Mouse (Mus musculus) C2C12 (cell line): ENCODE results near the gene Gcn1l1. TPM values are rescaled to one million over a fixed set of nuclear protein-coding genes. Genes with fewer than 3 reads are reported as not detected.

Source experiments
- H3K27me3 ChIP-seq: one replicate; pipeline ENCODE4 v1.6.1; 2011; ENCODE audit not compliant: control insufficient read depth, insufficient read depth, insufficient read length
- H3K36me3 ChIP-seq: one replicate; pipeline ENCODE4 v1.6.1; 2011; ENCODE audit not compliant: control insufficient read depth, insufficient read depth
- H3K4me3 ChIP-seq: one replicate; pipeline ENCODE4 v1.5.1; 2011; ENCODE audit warnings: mild to moderate bottlenecking, control low read depth; ENCODE audit not compliant: poor library complexity, insufficient read depth, severe bottlenecking
- H3K79me2 ChIP-seq: one replicate; pipeline ENCODE4 v1.6.1; 2011; ENCODE audit not compliant: control insufficient read depth, insufficient read depth
- H3K79me3 ChIP-seq: one replicate; pipeline ENCODE4 v1.6.1; 2011; ENCODE audit warnings: low read depth, control low read depth
- H3ac ChIP-seq: one replicate; pipeline ENCODE3; 2011; ENCODE audit warnings: low read depth; ENCODE audit not compliant: control insufficient read depth, insufficient read length
- CEBPB ChIP-seq: IDR thresholded peaks from one replicate; pipeline ENCODE4 v1.6.1; 2011; ENCODE audit warnings: low read depth, mild to moderate bottlenecking, control low read depth, moderate library complexity
- CTCF ChIP-seq: IDR thresholded peaks from one replicate; pipeline ENCODE4 v1.5.1; 2011; ENCODE audit not compliant: control insufficient read depth, insufficient read depth, insufficient read length
- FOSL1 ChIP-seq: IDR thresholded peaks from one replicate; pipeline ENCODE4 v1.8.0; 2011; ENCODE audit warnings: mild to moderate bottlenecking, low read length; ENCODE audit not compliant: poor library complexity, insufficient read depth, severe bottlenecking
- MAX ChIP-seq: IDR thresholded peaks from one replicate; pipeline ENCODE4 v1.6.1; 2011; ENCODE audit warnings: mild to moderate bottlenecking, control low read depth
- MYOD1 ChIP-seq: IDR thresholded peaks from one replicate; pipeline ENCODE4 v1.6.1; 2011; ENCODE audit warnings: low read depth; ENCODE audit not compliant: control insufficient read depth, insufficient read length
- MYOG ChIP-seq: IDR thresholded peaks from one replicate; pipeline ENCODE4 v1.6.1; 2011; ENCODE audit not compliant: control insufficient read depth, insufficient read length; ENCODE audit errors: extremely low read depth
- USF1 ChIP-seq: IDR thresholded peaks from one replicate; pipeline ENCODE4 v1.6.1; 2011; ENCODE audit warnings: low read depth, mild to moderate bottlenecking, control low read depth, moderate library complexity
- polyA plus RNA-seq: library from polyadenylated mRNA; unstranded; fragments of >200 nt; fragmentation: generic; extraction: Trizol; gene quantifications from one replicate; pipeline ENCODE4 v1.2.1, GENCODE M21; 2012; ENCODE audit warnings: missing spikeins

The Gcn1l1 gene
- polyA plus RNA-seq, 1 experiment = 46.2 TPM

DNA sequence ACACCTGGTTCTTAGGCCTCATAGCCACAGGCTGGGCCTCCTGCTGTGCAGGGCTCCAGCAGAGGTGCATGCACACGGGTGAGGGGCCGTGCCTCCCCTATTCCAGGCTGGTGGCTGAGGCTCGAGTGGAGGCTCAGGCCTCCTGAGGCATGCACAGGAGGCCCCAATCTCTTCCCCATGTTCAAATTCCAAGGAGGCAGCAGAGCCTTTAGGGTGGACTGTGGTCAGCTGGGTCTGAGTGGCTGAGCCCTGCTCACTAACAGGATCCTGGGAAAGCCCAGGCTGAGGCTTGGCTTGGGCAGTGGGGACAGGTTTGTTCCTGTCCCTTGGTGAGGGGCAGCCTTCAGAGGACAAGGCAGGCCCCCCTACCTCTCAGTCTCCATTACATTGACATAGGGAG lies 83.8 kb downstream of the Gcn1l1 start:
- no peak overlapping the region for H3K4me3 ChIP-seq
- no peaks in the 10 kb centered on the region for H3K79me2 ChIP-seq
- peaks cover 27% of the 10 kb centered on the region for H3K36me3 ChIP-seq

DNA sequence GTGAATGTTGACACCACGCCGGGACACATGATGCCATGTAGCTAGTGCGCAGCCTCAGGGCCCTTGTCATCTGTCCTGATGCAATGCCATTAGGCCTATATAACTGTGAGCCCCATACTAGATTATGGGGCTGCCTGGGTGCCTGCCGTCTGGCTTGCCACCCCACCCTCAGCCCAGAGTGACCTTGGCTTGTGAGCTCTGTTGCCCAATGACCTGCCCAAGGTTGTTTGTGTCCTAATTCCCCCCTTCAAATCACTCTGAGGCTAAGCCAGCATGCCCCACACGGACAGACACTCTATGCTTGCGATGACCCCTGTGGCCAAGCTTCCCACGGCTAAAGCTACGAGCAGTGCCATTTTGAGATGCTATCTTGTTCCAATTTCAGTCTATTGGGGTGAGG lies 84.6 kb downstream of the Gcn1l1 start:
- Histone ChIP-seq H3K36me3 (peaks cover 23% of the 10 kb centered on the region), H3K79me3 (no peaks in the 10 kb centered on the region), H3ac (no peak overlapping the region), H3K79me2 (no peaks in the 10 kb centered on the region), H3K27me3 (no peaks in the 10 kb centered on the region), H3K4me3 (no peak overlapping the region)
- TF ChIP-seq MYOG = no peak
- no peak for TF ChIP-seq MAX
- no peak for TF ChIP-seq CTCF
- no peak for TF ChIP-seq CEBPB
- no peak for TF ChIP-seq USF1
- no peak for TF ChIP-seq FOSL1
- TF ChIP-seq MYOD1 = no peak

More for the DNA sequence above, 83.8 kb downstream of the Gcn1l1 start:
- H3ac ChIP-seq = no peak overlapping the region
- no peak for TF ChIP-seq MYOG
- no peak for TF ChIP-seq FOSL1
- no peak for TF ChIP-seq MAX
- no peak for TF ChIP-seq USF1
- TF ChIP-seq MYOD1 = no peak
- TF ChIP-seq CEBPB = no peak
- no peak for TF ChIP-seq CTCF
- H3K27me3 ChIP-seq = no peaks in the 10 kb centered on the region
- no peaks in the 10 kb centered on the region for H3K79me3 ChIP-seq

DNA sequence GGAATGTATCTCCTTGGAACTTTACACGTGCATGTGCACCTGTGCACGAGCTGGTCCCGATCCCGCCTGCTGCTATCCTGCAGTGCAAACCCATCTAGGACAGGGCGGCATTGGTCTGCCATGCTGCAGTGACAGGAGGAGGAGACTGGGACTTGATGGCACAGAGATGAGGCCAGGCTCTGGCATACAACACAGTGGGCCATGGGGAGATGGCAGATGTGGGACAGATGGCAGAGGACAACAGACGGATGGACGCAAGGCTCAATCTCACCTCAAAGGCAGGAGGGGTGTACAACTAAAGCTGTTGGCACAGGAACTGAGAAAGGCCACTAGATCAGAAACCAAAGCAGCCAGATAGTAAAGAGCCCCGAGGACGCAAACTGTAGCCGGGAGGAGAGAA lies 85.8 kb downstream of the Gcn1l1 start:
- H3K4me3 ChIP-seq = no peak overlapping the region
- H3K36me3 ChIP-seq = peaks cover 17% of the 10 kb centered on the region
- no peaks in the 10 kb centered on the region for H3K79me3 ChIP-seq
- H3K79me2 ChIP-seq = no peaks in the 10 kb centered on the region
- TF ChIP-seq CEBPB = no peak
- no peak for TF ChIP-seq MYOD1
- TF ChIP-seq CTCF = no peak
- TF ChIP-seq FOSL1 = no peak
- no peak for TF ChIP-seq MAX
- no peak for TF ChIP-seq USF1
- TF ChIP-seq MYOG = no peak
- no peaks in the 10 kb centered on the region for H3K27me3 ChIP-seq
- H3ac ChIP-seq = no peak overlapping the region

DNA sequence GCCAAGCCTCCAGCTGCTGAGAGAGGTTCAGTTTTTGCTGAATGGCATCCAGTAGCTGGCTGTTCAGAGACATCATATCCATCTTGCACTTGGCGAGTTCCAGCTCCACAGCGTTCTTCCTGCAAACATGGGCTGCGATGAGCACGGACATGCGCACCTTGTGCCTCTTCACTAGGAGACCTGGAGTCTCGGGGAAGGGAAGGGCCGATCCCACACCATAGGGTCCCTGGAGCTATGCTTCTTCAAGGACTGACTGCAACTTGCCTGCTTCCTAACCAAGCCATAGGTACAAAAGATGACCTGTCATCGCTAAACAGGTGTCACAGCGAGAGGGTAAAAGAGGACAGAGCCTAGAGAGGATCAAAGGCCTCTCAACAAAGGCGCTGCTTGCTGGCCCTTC lies 86.8 kb downstream of the Gcn1l1 start:
- no peak overlapping the region for H3K4me3 ChIP-seq
- no peaks in the 10 kb centered on the region for H3K79me3 ChIP-seq
- no peak overlapping the region for H3ac ChIP-seq
- TF ChIP-seq USF1 (no peak), MYOG (no peak), CTCF (no peak), MAX (no peak), MYOD1 (no peak), FOSL1 (no peak), CEBPB (no peak)
- H3K79me2 ChIP-seq = no peaks in the 10 kb centered on the region
- H3K27me3 ChIP-seq = no peaks in the 10 kb centered on the region
- H3K36me3 ChIP-seq = peaks cover 8% of the 10 kb centered on the region

DNA sequence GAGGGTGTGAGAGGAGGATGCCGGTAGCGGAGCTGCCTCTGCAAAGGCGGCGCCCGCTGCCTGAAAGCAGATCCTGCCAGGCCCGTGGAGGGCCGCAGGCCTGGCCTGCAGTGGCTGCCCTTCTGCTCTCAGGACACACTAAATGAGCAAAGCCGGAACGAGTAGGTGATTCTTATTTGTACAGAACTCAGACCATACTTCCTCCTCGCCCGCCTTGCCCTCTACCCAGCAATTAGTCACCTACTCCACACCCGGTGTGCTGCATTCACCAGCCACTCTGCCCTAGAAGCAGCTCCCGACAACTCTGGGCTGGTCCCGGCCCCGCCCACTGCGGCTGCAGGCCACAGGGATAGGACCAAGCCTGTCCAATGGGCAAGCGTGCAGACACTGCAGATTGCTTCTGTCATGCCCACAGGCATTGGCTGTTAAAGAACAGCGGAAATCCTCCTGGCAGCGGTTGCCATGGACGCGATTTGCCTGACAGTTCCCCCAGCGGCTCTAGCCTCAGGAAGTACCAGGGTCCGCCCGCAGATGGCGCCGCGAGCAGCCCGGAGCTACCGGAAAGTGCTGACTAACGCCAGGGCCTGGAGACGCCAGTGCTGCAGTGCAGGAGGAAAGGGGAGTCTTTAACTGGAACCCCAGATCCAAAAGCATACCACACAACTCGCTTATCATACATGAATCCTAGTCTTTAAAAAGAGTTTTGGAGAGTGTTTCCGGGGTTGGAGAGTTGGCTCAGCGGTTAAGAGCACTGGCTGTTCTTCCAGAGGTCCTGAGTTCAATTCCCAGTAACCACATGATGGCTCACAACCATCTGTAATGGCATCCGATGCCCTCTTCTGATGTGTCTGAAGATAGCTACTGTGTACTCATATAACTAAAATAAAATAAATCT lies 87.9 kb downstream of the Gcn1l1 start:
- TF ChIP-seq FOSL1 (no peak), CTCF (peak; percentile 90)
- no peaks in the 10 kb centered on the region for H3K27me3 ChIP-seq
- H3K4me3 ChIP-seq = no peak overlapping the region
- peaks cover 2% of the 10 kb centered on the region for H3K36me3 ChIP-seq
- peak overlapping the region; percentile 74 for H3ac ChIP-seq
- H3K79me3 ChIP-seq = no peaks in the 10 kb centered on the region
- H3K79me2 ChIP-seq = no peaks in the 10 kb centered on the region

DNA sequence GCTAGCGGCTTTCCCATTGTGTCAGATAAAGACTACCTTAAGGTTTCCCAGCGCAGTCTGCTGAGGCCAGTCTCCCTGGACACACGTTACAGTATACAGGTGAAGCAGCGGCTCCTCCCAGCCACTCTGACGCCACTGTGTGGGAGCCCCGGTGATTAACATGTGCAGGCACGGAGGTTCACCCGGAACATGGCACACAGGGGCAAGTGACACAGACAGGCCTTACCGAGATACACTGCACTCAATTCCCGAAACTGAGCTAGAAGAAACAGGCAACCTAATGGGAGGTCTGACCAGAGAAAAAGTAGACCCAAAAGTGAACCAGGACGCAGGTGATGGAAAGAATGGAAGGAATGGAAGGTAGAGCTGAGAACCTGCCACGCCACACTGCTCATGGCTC lies 88.7 kb downstream of the Gcn1l1 start:
- Histone ChIP-seq H3K79me2 (no peaks in the 10 kb centered on the region), H3K79me3 (no peaks in the 10 kb centered on the region), H3K4me3 (no peak overlapping the region), H3K27me3 (no peaks in the 10 kb centered on the region), H3ac (no peak overlapping the region), H3K36me3 (no peaks in the 10 kb centered on the region)
- TF ChIP-seq MAX (no peak), FOSL1 (no peak), MYOG (no peak), USF1 (no peak), MYOD1 (no peak), CTCF (no peak), CEBPB (no peak)
